Mouse (Mus musculus): ENCODE data around the gene Stoml2. TPM values are rescaled to one million over a fixed set of nuclear protein-coding genes. Genes with fewer than 3 reads are reported as not detected.

The Stoml2 gene
- polyA plus RNA-seq, 1 experiment, result 54.6 TPM

GRCm38 (mm10) chr4:43039609-43040008 lies 8.1 kb upstream of the Stoml2 start:
- H3K4me1 ChIP-seq (ENCODE audit: control insufficient read depth, insufficient read depth, low read length), result peaks cover 49% of the 10 kb centered on the region
- H3K27ac ChIP-seq (ENCODE audit: insufficient read depth, low read depth, low read length), result peak overlapping the region; percentile 42
- H3K4me3 ChIP-seq (ENCODE audit: insufficient read depth, low read length), result peak overlapping the region; percentile 72
- TF ChIP-seq POLR2A (IDR thresholded peaks at IDR 0.05; ENCODE audit: borderline replicate concordance, low read depth, low read length) (no peak), CTCF (IDR thresholded peaks at IDR 0.05; ENCODE audit: low read depth, low read length) (no peak)

GRCm38 (mm10) chr4:43038567-43039495 lies 7.3 kb upstream of the Stoml2 start:
- Histone ChIP-seq H3K4me3 (ENCODE audit: insufficient read depth, low read length) (peak overlapping the region; percentile 72), H3K27ac (ENCODE audit: insufficient read depth, low read depth, low read length) (no peak overlapping the region), H3K4me1 (ENCODE audit: control insufficient read depth, insufficient read depth, low read length) (peaks cover 44% of the 10 kb centered on the region)
- TF ChIP-seq POLR2A (IDR thresholded peaks at IDR 0.05; ENCODE audit: borderline replicate concordance, low read depth, low read length) (no peak), CTCF (IDR thresholded peaks at IDR 0.05; ENCODE audit: low read depth, low read length) (no peak)

- Histone ChIP-seq H3K27ac (ENCODE audit: insufficient read depth, low read depth, low read length) (no peak overlapping the region), H3K4me1 (ENCODE audit: control insufficient read depth, insufficient read depth, low read length) (peaks cover 38% of the 10 kb centered on the region), H3K4me3 (ENCODE audit: insufficient read depth, low read length) (no peak overlapping the region)
- no peak for TF ChIP-seq CTCF (IDR thresholded peaks at IDR 0.05; ENCODE audit: low read depth, low read length)
- no peak for TF ChIP-seq POLR2A (IDR thresholded peaks at IDR 0.05; ENCODE audit: borderline replicate concordance, low read depth, low read length)
Observed at GRCm38 (mm10) chr4:43037860-43038566, 6.5 kb upstream of the Stoml2 start.

GRCm38 (mm10) chr4:43036356-43036755 lies 4.8 kb upstream of the Stoml2 start:
- Histone ChIP-seq H3K27ac (ENCODE audit: insufficient read depth, low read depth, low read length) (no peak overlapping the region), H3K4me3 (ENCODE audit: insufficient read depth, low read length) (no peak overlapping the region), H3K4me1 (ENCODE audit: control insufficient read depth, insufficient read depth, low read length) (peaks cover 32% of the 10 kb centered on the region)
- TF ChIP-seq POLR2A (IDR thresholded peaks at IDR 0.05; ENCODE audit: borderline replicate concordance, low read depth, low read length), result no peak
- no peak for TF ChIP-seq CTCF (IDR thresholded peaks at IDR 0.05; ENCODE audit: low read depth, low read length)

- Histone ChIP-seq H3K4me3 (ENCODE audit: insufficient read depth, low read length) (no peak overlapping the region), H3K27ac (ENCODE audit: insufficient read depth, low read depth, low read length) (no peak overlapping the region), H3K4me1 (ENCODE audit: control insufficient read depth, insufficient read depth, low read length) (peaks cover 28% of the 10 kb centered on the region)
- no peak for TF ChIP-seq POLR2A (IDR thresholded peaks at IDR 0.05; ENCODE audit: borderline replicate concordance, low read depth, low read length)
- no peak for TF ChIP-seq CTCF (IDR thresholded peaks at IDR 0.05; ENCODE audit: low read depth, low read length)
Observed at GRCm38 (mm10) chr4:43035851-43036250, 4.3 kb upstream of the Stoml2 start.

GRCm38 (mm10) chr4:43033481-43033880 lies 2.0 kb upstream of the Stoml2 start:
- TF ChIP-seq CTCF (IDR thresholded peaks at IDR 0.05; ENCODE audit: low read depth, low read length) (no peak), POLR2A (IDR thresholded peaks at IDR 0.05; ENCODE audit: borderline replicate concordance, low read depth, low read length) (no peak)
- Histone ChIP-seq H3K27ac (ENCODE audit: insufficient read depth, low read depth, low read length) (no peak overlapping the region), H3K4me3 (ENCODE audit: insufficient read depth, low read length) (no peak overlapping the region), H3K4me1 (ENCODE audit: control insufficient read depth, insufficient read depth, low read length) (peaks cover 19% of the 10 kb centered on the region)

GRCm38 (mm10) chr4:43032501-43032900 lies 991 bp upstream of the Stoml2 start:
- peaks cover 10% of the 10 kb centered on the region for H3K4me1 ChIP-seq (ENCODE audit: control insufficient read depth, insufficient read depth, low read length)
- TF ChIP-seq CTCF (IDR thresholded peaks at IDR 0.05; ENCODE audit: low read depth, low read length) (no peak), POLR2A (IDR thresholded peaks at IDR 0.05; ENCODE audit: borderline replicate concordance, low read depth, low read length) (no peak)
- no peak overlapping the region for H3K27ac ChIP-seq (ENCODE audit: insufficient read depth, low read depth, low read length)
- H3K4me3 ChIP-seq (ENCODE audit: insufficient read depth, low read length), result no peak overlapping the region

GRCm38 (mm10) chr4:43030780-43031230 lies 705 bp downstream of the Stoml2 start:
- Histone ChIP-seq H3K4me3 (ENCODE audit: insufficient read depth, low read length) (peak overlapping the region; percentile 76), H3K4me1 (ENCODE audit: control insufficient read depth, insufficient read depth, low read length) (peaks cover 7% of the 10 kb centered on the region), H3K27ac (ENCODE audit: insufficient read depth, low read depth, low read length) (peak overlapping the region; percentile 65)
- TF ChIP-seq CTCF (IDR thresholded peaks at IDR 0.05; ENCODE audit: low read depth, low read length), result no peak

GRCm38 (mm10) chr4:43030352-43030751 lies 1.2 kb downstream of the Stoml2 start:
- TF ChIP-seq CTCF (IDR thresholded peaks at IDR 0.05; ENCODE audit: low read depth, low read length), result no peak
- TF ChIP-seq POLR2A (IDR thresholded peaks at IDR 0.05; ENCODE audit: borderline replicate concordance, low read depth, low read length), result no peak
- peak overlapping the region; percentile 76 for H3K4me3 ChIP-seq (ENCODE audit: insufficient read depth, low read length)
- no peak overlapping the region for H3K27ac ChIP-seq (ENCODE audit: insufficient read depth, low read depth, low read length)
- peaks cover 7% of the 10 kb centered on the region for H3K4me1 ChIP-seq (ENCODE audit: control insufficient read depth, insufficient read depth, low read length)

GRCm38 (mm10) chr4:43029749-43030148 lies 1.8 kb downstream of the Stoml2 start:
- TF ChIP-seq CTCF (IDR thresholded peaks at IDR 0.05; ENCODE audit: low read depth, low read length), result no peak
- no peak for TF ChIP-seq POLR2A (IDR thresholded peaks at IDR 0.05; ENCODE audit: borderline replicate concordance, low read depth, low read length)
- Histone ChIP-seq H3K4me3 (ENCODE audit: insufficient read depth, low read length) (no peak overlapping the region), H3K4me1 (ENCODE audit: control insufficient read depth, insufficient read depth, low read length) (peaks cover 9% of the 10 kb centered on the region), H3K27ac (ENCODE audit: insufficient read depth, low read depth, low read length) (no peak overlapping the region)

Measured in bone marrow macrophage, adult 2 months (primary cell).